Mouse (Mus musculus) telencephalon, adult 2 months (tissue): ENCODE data around the gene Ambra1.

Source experiments
- DNase-seq: peaks from one replicate; pipeline ENCODE4 v3.0.0-alpha.2; 2011; ENCODE audit warnings: low read depth, low spot score

Ambra1 gene

GRCm38 (mm10) chr2:91934826-91935525, 205.0 kb downstream of the Ambra1 start:
- DNase-seq, result no peak

GRCm38 (mm10) chr2:91936154-91936553, 206.2 kb downstream of the Ambra1 start:
- DNase-seq, result no peak

- no peak for DNase-seq
These were observed 209.5 kb downstream of the Ambra1 start for GRCm38 (mm10) chr2:91939303-91939935.

- DNase-seq, result no peak
These were observed 212.4 kb downstream of the Ambra1 start for GRCm38 (mm10) chr2:91942356-91942755.

- no peak for DNase-seq
These were observed 214.4 kb downstream of the Ambra1 start for GRCm38 (mm10) chr2:91944170-91944950.

GRCm38 (mm10) chr2:91945483-91945882, 215.5 kb downstream of the Ambra1 start, which contains the start of gene Gm9821:
Gene Gm9821, plus strand, starts transcription at chr2:91945703.
- no peak for DNase-seq

- DNase-seq, result no peak
These were observed 216.9 kb downstream of the Ambra1 start for GRCm38 (mm10) chr2:91946836-91947235.

- no peak for DNase-seq
These were observed 217.6 kb downstream of the Ambra1 start for GRCm38 (mm10) chr2:91947397-91948150.

- DNase-seq, result no peak
These were observed 218.2 kb downstream of the Ambra1 start for GRCm38 (mm10) chr2:91948151-91948509.

GRCm38 (mm10) chr2:91948792-91949241, 218.9 kb downstream of the Ambra1 start:
- no peak for DNase-seq

GRCm38 (mm10) chr2:91949411-91950274, 219.7 kb downstream of the Ambra1 start:
- no peak for DNase-seq

GRCm38 (mm10) chr2:91950275-91951085, 220.5 kb downstream of the Ambra1 start:
- DNase-seq, result no peak

- no peak for DNase-seq
These were observed 223.9 kb downstream of the Ambra1 start for GRCm38 (mm10) chr2:91953825-91954224.

GRCm38 (mm10) chr2:91955121-91955591, 225.2 kb downstream of the Ambra1 start:
- no peak for DNase-seq

GRCm38 (mm10) chr2:91955875-91956274, 225.9 kb downstream of the Ambra1 start:
- DNase-seq, result no peak

GRCm38 (mm10) chr2:91957096-91957495, 227.2 kb downstream of the Ambra1 start:
- DNase-seq, result peak; percentile 94

GRCm38 (mm10) chr2:91958049-91958448, 228.1 kb downstream of the Ambra1 start:
- no peak for DNase-seq

- no peak for DNase-seq
These were observed 228.9 kb downstream of the Ambra1 start for GRCm38 (mm10) chr2:91958701-91959457.
